Mouse (Mus musculus) cerebellum, adult 18-20 months (tissue): ENCODE results near the gene Upf2.
"Not testable (repeated sequence)": the region's sequence is repeated elsewhere in the genome, so short reads cannot be mapped to it uniquely, and the experiment has no call there.

Source experiments
- DNase-seq, 2 experiments: peaks; one replicate each; pipeline ENCODE4 v3.0.0; 2021

Gene Upf2

GRCm38 (mm10) chr2:6072685-6073260, 121.5 kb downstream of the Upf2 start:
- DNase-seq, result no peak

GRCm38 (mm10) chr2:6074891-6075529, 123.7 kb downstream of the Upf2 start:
- no peak for DNase-seq

GRCm38 (mm10) chr2:6075530-6075896, 124.2 kb downstream of the Upf2 start:
- no peak for DNase-seq

- no peak for DNase-seq
These were observed 128.8 kb downstream of the Upf2 start for GRCm38 (mm10) chr2:6080037-6080436.

- no peak for DNase-seq
These were observed 129.8 kb downstream of the Upf2 start for GRCm38 (mm10) chr2:6081108-6081507.

GRCm38 (mm10) chr2:6082615-6083014, 131.3 kb downstream of the Upf2 start:
- no peak for DNase-seq

- DNase-seq, result no peak
These were observed 132.4 kb downstream of the Upf2 start for GRCm38 (mm10) chr2:6083696-6084095.

GRCm38 (mm10) chr2:6085622-6086530, 134.6 kb downstream of the Upf2 start:
- DNase-seq, result no peak

- DNase-seq, result no peak
These were observed 135.9 kb downstream of the Upf2 start for GRCm38 (mm10) chr2:6087151-6087550.

GRCm38 (mm10) chr2:6089941-6090340, 138.7 kb downstream of the Upf2 start:
- DNase-seq, result not testable (repeated sequence)

GRCm38 (mm10) chr2:6097113-6097716, 145.9 kb downstream of the Upf2 start:
- no peak for DNase-seq

GRCm38 (mm10) chr2:6098924-6099323, 147.7 kb downstream of the Upf2 start:
- no peak for DNase-seq

GRCm38 (mm10) chr2:6099443-6099842, 148.2 kb downstream of the Upf2 start:
- no peak for DNase-seq

- DNase-seq, result peak in 1 of 2 experiments; percentile 14
These were observed 148.9 kb downstream of the Upf2 start for GRCm38 (mm10) chr2:6100027-6100749.

- DNase-seq, result no peak
These were observed 149.5 kb downstream of the Upf2 start for GRCm38 (mm10) chr2:6100755-6101154.

GRCm38 (mm10) chr2:6105437-6105836, 154.2 kb downstream of the Upf2 start:
- no peak for DNase-seq
